Mouse (Mus musculus): Measurements from ENCODE around the gene Fbxo40.

GRCm38 (mm10) chr16:36999366-36999972 is 9.2 kb upstream of the Fbxo40 start:
- TF ChIP-seq GATA1 (IDR thresholded peaks at IDR 0.05; ENCODE audit: borderline replicate concordance, low read length) (no peak), FLI1 (IDR thresholded peaks at IDR 0.05; ENCODE audit: low read length) (no peak)

All from megakaryocyte, embryonic 14.5 days (primary cell).